Mouse (Mus musculus): ENCODE data around the gene Cdc42ep2.
A peak's percentile ranks its signal among the peaks of the same experiment; 100 is the strongest.
"Not testable (repeated sequence)": the region's sequence is repeated elsewhere in the genome, so short reads cannot be mapped to it uniquely, and the experiment has no call there.

Cdc42ep2 gene

DNA sequence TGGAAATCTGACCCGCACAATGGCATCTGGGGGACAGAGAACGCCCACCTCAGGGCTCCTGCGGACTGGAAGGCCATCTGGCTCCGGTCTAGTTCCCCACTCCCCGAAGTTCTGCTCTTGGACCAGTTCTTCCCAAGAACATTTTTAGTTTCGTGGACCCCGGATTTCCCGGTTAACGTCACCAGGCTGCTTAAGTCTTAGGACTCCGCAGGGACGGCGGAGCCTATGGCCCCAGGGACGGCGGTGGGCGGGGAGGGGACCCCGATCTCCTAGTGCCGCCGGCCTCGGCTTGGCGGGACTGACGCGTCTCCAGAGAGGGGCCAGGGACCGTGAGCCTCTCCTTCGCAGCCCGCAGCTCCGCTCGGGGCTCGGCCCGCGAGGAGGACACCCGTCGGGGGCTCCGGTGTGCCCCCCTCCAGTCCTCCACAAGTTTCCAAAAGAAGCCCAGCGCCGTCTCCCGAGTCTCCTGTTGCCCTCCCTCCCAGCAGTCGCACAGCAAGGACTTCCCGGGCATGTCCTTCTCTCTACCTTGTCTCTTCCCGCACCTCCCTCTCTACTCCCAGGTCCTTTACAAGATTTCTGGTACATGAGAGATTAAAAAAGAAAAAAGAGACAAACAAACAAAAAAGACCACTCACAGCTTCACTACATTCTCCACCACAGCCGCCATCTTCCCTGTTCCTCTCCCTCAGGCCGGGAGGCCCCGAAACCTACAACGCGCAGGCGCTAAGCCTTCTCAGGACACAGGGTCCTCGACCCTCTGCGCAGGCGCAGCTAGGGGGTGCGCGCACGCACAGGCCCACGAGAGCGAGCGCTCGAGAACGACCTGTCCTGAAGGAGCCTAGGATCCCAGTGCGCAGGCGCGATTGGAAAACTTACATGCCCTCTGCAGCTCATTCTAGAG, 12.3 kb downstream of the Cdc42ep2 start:
- peak; percentile 99 for DNase-seq (ENCODE audit: low spot score in 2 of 2)

DNA sequence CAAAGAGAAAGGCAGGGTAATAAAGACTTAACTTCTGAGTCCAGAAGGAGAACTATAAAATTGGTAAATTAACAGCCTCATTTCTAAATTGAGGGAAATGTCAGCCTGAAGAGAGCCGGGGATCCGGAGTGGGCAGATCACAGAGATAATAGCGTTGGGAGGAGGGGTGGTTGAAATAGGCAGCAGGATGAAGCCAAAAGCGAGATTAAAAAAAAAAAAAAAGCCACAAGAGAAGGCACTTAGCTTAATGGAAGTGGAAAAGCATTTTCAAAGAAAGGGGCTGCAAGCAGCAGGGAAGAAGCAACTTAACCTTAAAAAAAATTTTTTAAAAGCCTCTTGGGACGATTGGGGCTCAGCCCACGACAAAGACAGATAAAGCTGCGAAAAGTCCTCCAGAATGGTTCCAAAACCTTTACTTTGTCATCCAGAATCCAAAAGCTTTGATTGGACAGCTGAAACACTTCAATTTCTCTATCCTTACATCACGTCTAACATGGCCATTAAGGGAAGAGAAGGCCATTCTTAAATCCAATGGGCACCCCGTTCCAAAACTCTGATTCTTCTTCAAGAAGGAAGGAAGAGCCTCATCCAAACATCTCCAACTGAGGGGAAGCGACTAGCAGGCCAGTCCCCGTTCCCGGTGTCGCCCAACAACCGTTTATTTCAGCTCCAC, 13.1 kb downstream of the Cdc42ep2 start:
- no peak for DNase-seq (ENCODE audit: low spot score in 2 of 2)

DNA sequence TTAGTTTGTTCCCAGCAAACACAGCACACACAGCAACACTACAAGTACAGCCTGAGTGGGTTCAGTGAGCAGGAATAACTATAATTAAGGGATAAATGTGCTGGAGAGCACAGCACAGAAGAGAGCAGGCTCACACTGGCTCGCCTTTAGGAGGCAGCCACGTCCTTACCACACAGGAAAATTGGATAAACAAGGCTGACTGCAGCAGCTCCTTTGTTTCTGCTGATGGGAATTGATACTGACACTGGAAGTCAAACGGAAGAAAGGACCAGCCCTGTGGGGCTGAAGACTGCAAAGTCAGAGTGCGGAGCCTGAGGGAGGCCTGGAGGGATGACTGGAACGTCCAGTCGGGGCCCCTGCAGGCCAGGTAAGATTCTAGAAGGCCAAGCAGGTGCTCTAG, 14.4 kb downstream of the Cdc42ep2 start:
- DNase-seq (ENCODE audit: low spot score in 2 of 2): no peak

DNA sequence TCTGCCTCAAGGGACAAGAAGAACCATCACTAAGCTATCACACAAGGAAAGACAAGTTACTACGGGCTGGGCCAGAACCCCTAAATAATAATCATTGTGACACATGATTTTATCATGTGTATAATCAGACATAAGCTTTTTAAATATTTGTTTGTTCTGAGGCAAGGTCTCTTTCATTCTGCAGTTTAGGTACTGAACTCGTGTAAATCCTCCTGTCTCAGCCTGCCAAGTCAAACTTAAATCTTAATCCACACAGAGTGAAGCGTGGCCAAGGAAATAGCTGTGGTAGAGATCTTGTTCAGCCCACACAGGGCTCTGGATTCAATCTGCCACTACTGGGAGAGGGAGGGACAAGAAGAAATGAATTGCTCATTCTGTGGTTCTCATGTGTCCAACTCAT, 17.3 kb downstream of the Cdc42ep2 start:
- no peak for DNase-seq (ENCODE audit: low spot score in 2 of 2)

DNA sequence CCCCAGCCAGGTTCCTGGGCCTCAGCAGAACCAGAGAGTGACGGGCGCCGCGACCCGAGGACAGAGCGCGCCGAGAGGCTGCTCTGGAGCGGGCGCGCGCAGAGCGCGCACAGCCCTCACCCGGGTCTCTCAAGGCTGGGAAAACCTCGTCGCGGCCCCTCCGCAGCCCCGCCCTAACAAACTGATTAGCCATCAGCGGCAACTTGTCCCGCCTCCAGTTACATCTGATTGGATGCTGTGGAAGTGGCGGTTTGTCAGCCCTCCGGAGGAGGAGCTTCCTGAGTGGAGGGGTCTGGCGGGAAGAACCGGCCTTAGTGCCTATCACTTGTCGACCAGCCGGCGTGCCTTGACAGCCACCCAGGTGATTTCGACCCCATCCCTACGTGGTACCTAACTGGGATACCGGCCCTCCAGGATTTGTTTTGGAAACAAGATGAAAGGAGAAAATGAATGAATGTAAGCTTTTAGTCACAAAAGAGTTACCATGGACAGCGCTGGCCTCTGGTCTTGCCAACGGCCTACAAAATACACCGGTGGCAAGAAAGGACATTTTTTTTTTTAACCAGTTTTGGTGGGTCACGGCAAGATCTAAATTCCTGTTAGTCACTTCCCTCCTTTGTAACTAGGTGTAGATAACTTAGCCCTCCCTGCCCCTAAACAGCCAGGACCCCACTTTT, 30.5 kb downstream of the Cdc42ep2 start, which contains the start of gene Tigd3:
TSS of gene Tigd3 (minus strand) at position 148 of the 677 bp plus-strand sequence.
- DNase-seq (ENCODE audit: low spot score in 2 of 2): peak; percentile 94 to 96

DNA sequence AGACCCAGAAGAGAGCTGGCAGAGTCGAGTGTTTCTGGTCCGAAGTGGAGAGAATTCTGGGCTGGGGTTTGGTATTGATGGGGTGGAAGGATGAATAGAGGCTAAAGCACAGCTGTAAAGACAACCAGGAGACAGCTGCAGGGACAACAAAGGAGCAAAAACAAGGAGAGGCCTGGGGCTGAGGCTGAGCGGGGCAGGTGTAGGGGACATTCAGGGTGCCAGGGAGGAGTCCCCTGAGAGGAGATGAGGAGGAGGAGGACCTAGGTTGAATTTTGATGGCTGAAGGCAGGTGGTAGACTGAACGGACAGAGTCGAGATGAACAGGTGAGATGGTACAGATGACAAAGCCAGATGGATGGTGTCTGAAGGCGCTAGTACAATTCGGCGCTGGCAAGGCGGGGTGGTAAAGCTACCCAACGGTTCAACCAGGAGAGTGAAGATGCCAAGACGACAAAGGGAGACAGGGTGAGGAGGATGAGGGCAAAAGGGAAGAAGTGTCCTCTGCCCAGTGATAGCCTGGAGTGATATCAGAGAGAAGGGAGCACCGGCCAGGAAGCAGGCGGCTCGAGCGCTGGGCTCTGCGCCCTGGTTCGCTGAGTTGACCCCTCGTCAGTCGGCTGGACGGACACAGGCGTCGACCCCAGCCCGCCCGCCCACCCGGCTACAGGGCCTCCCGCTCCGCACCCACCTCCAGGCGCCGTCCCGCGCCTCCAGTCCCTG, 31.2 kb downstream of the Cdc42ep2 start:
- DNase-seq (ENCODE audit: low spot score in 2 of 2): no peak

DNA sequence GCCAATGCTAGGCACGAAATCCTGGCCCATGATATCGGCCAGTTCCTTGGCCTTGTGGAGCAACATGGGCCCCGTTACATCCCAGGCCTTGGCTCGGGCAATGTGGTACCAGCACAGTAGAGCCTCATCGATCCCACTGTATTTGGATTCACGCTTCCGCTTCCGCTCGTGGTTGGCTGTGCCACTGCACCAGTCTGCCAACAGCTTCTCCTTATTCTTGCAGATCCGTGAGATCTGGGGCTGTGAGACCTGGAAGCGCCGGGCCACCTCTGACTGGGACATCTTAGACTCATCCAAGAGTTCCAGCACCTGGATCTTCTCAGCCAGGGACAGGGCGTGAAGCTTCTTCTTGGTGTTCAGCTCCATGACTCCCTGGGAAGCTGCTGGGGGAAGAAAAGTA, 31.9 kb downstream of the Cdc42ep2 start:
- DNase-seq (ENCODE audit: low spot score in 2 of 2): no peak

DNA sequence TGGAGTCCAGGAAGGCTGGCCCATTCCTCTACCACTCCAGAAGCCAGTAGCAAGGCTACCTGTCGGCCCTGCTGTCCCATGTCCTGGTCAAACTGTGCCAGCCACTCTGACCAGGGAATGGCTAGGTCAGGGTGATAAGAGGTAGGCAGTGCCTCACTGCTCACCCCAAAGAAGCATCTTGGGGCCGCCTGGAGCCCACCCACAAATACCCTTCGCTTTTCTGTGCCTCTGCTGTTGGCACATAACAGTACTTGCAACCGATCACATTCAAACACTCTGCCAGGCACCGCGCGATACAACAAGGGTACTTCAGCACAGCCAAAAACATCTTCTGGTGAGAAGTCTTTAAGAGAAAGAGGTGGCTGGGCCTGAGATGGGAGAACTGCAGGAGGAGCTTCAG, 32.4 kb downstream of the Cdc42ep2 start:
- DNase-seq (ENCODE audit: low spot score in 2 of 2): no peak

DNA sequence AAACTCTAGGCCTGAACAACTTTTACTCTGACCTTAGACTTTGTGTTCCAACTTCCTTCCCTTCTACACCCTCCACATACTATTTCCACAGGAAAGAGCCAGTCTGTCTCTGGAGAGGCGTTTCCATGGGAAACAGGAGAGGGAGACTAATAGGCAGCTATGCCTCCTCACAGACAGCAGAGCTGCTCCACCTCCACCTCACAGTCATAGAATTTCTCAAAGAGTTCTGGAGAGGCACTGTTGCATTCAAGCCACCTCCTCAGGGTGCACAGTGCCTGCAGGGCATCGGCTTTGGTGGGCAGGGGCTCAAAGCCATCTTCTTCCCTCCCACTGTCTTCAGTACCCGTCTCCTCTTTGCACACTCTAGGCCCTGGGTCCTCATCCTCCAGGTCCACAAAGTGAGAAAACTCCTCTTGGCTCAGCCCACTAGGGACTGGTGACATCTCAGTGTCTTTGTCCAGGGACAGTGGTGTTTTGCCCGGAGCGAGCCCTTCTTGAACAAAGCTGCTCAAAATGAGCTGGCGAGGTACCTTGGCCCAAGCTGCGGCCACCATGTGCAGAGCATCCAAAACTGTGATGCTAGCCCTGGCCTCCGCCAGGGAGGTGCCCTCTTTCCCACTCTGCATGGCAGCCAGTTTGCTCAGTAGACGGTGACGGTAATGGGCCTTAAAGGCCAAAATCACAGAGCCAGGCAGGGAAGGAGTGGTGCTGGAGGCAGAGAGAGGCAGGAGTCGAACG, 32.9 kb downstream of the Cdc42ep2 start:
- DNase-seq (ENCODE audit: low spot score in 2 of 2): no peak

DNA sequence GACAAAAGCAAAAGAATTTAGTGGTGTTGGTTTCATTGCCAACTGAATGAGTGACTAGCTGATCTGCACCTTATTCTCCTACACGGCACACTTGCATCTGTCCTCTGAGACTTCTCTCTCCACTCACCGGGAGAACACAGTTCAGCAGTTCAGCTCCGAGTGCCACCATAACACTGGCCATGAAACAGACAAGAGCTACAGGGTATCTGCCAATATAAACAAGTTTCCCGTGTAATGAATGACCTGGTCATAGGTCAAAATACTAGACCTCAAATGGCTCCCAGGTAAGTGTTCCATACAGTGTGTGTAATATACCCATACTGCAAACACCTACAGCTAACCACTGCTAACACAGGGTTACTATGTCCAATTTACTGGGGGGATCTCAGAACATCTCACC, 35.4 kb downstream of the Cdc42ep2 start:
- DNase-seq (ENCODE audit: low spot score in 2 of 2): no peak

DNA sequence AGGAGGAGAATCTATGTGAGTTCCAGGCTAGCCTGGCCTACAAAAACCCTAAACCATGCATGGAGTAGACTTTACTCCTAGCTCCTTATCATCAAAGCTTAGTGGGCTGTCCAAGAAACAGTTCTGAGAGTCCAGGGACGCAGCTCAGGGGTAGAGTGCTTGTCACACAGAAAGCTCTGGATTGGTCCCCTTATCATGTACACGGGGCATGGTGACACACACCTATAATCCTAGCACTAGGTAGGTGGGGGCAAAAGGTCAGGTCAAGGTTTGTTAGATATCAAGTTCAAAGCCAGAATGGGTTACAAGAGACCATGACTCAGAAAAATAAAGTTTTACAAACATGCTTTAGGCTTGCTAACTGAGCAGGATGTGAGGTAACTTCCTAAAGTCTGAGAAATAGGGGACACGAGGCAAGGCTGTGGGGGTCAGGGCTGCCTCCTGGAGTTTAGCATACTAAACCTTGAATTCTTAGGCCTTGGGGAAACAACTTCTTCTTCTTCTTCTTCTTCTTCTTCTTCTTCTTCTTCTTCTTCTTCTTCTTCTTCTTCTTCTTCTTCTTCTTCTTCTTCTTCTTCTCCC, 37.3 kb downstream of the Cdc42ep2 start:
- no peak for DNase-seq (ENCODE audit: low spot score in 2 of 2)

DNA sequence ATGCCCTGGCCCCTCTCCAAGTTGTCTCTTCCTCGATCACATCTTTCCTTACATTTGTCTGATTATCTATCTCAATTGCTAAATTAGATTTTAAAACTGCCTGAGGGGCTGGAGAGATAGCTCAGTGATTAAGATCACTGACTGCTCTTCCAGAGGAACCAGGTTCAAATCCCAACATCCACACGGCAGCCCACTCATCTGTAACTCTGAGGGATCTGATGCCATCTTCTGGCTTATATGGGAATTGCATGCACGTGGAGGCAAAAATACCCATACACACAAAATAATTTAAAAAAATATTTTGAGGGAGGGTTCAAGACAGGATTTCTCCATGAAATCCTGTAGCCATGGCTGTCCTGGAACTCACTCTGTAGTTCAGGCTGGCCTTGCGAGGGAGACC, 38.8 kb downstream of the Cdc42ep2 start:
- DNase-seq (ENCODE audit: low spot score in 2 of 2): no peak

DNA sequence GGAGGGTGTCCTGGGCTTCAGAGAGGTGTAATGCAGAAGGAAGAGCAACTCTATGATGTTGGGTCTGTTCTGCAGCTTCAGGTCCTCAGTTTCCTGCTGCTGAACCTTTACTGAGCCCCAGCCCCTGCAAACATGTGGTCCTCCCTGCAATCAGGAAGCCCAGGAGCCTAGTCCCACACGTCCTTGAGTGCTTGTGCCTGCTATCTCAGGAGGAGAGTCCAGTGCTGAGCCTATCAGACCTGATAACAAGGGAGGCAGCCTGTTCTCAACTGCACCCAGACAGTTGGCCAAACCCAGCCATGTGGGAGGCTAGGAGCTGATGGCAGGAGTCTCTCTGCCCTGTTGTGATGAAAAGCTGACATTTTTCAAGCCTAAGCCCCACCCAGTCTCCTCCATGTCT, 40.7 kb downstream of the Cdc42ep2 start:
- no peak for DNase-seq (ENCODE audit: low spot score in 2 of 2)

DNA sequence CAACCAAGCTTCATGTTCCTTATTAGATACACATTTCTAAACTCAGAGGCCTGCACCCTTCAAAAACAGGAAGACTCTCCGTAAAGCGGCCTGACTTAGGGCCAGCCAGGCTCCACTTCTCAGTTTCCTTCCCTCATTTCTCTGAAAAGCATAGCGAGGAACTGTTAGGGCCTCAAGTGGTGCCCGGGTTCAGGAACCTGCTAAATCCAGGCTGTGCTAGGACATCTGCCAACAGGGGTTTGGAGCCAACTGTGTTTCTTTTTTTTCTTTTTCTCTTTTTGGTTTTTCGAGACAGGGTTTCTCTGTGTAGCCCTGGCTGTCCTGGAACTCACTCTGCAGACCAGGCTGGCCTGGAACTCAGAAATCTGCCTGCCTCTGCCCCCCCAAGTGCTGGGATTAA, 42.5 kb downstream of the Cdc42ep2 start:
- not testable (repeated sequence) for DNase-seq (ENCODE audit: low spot score in 2 of 2)

DNA sequence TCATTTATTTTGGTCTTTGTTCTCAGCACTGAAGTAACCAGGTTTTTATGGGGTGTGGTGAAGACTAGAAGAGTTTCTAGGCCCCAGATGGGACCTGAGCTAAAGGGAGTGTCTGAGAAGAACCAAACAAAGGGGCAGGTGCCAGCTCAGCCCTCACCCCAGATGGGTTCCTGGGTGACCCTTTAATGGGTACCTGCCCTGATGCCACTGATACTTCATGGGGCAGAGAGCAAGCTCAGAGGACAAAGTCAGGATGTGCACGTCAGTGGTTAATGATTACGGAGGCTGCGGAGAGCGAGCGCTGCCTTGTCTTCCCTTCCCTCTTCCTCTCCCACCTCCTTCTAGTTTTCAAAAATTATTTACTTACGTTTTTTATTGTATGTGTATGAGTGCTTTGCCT, 43.5 kb downstream of the Cdc42ep2 start:
- DNase-seq (ENCODE audit: low spot score in 2 of 2): no peak

DNA sequence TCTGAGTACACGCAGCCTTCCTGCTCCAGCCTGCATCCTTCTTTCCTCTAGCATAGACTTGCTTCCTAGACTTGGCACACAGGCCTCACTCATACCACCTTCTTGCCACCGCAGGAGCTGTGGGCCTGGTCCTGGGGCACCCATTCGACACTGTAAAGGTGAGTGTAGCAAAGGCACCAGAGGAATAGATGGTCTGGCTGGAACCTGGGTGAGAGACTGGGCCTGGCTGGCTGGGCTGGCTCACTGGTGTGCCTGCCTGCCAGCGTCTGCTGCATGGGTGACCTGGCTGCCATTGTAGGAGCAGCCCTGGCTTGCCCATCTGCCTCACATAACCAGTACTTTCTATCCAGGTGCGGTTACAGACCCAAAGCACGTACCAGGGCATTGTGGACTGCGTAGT, 44.9 kb downstream of the Cdc42ep2 start:
- no peak for DNase-seq (ENCODE audit: low spot score in 2 of 2)

DNA sequence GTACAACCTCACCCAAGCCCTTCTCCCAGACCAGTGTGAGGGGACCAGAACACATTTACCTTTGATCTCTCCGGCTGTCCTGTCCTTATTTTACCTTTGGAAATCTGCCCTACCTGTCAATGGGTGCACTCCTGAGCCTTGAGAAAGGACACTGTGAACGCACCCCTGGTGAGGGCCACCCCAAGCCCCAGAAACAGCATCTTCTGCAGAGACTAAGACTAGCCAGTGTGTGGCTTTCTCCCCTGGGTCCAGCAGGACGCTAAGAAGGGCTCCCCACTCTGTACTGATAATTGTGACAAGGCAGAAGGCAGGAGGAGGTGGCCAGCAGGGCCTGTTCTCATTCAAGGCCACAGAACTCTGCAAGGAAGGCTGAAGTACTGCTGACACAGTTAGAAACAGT, 45.7 kb downstream of the Cdc42ep2 start:
- DNase-seq (ENCODE audit: low spot score in 2 of 2): no peak

DNA sequence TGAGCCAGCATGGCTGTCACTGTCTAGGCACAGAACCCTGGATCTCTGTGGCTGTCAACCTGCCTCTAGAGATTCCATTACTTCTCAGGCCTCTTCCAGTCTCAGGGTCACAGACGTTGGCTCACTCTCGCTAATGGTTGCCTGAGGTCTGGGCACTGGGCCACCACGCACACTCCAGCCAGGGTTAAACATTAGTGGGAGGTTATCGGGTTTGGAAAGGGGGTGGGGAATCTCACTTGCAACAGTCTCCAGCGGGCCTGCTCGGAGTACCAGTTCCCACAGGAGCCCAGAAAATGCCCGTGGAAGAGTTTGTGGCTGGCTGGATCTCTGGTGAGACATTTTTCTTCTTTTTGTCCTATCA, 46.3 kb downstream of the Cdc42ep2 start:
- peak; percentile 42 to 53 for DNase-seq (ENCODE audit: low spot score in 2 of 2)

DNA sequence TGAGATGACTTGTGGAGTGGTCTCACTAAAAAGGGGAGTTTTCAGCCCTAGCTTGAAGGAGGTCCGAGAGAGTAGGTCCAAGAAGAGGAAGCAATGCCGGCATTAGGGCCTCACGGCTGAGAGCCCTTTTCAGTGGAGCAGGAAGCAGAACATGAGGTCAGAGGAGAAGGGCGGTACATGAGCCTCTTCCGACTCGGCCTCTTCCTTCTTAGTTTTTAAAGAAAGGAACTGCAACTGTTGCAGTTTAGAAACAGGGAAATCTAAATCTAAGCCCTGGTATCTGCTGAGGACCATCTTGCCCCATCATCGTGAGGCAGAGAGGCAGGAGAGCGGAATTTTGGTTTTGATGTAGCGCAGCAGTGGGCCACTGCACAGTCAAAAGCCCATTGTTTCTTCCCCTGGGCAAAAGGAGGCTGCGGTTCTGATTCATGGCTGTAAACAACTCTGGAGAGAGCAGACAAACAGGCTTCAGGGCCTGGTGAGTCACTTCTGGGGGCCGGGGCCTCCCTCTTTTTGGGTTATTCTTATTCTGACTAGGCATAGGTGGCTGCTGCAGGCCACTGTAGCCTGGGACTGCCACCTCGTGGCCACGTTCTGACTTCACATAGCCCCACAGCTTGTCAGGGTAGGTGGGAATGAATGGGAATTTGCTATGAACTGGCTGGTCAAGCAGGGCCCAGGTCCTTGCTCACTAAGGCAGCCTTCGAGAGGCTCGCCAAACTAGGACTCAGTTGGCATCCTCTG, 46.8 kb downstream of the Cdc42ep2 start, which contains the start of gene Slc25a45:
TSS of gene Slc25a45 (plus strand) at position 191 of the 744 bp plus-strand sequence.
- DNase-seq (ENCODE audit: low spot score in 2 of 2): peak; percentile 65 to 75

DNA sequence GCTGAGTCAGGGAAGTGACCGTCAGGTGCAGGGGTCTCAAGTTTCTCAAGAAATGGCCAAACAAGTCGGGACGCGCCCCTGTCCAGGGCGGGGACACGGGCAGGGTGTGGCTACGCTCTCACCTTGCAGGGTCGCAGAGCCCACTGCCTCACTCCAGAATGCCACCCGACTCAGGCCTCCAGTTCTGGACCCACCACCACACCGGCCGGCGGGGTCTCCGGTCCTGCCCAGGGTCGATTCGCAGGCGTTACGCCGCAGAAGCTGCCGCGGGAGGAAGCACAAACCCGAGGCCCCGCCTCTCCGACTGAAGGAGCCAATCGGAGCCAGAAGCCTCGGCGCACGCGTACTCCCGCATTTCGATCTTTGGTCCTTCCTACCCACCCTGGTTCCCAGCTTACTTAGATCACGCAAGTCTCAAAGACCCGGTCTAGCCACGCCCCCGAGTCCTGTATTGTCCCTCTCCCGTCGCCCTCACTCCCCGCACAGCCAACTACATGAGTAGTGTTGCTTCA, 49.6 kb downstream of the Cdc42ep2 start, which contains the start of gene Frmd8:
TSS of gene Frmd8 (minus strand) at position 306 of the 512 bp plus-strand sequence.
- DNase-seq (ENCODE audit: low spot score in 2 of 2): peak; percentile 94 to 95

Measured in heart, adult 9 months (tissue).